Comparison of ENCODE assay signal across 27 mouse cellular contexts in genomic region chr10:95891214-95891960, GRCm38 (mm10). TPM values are rescaled to one million over a fixed set of nuclear protein-coding genes. Genes with fewer than 3 reads are reported as not detected.
"Had no signal": no experiment of that assay in that cellular context is flagged by ENCODE, and none has a peak within 500 bp of the region (broad histone marks: within the 10 kb centered on the region; RNA-seq: fewer than 3 reads in every experiment).

No protein-coding gene starts in this region.

- H3K27ac ChIP-seq: layer of hippocampus, adult 2 months; left cerebral cortex, adult 2 months; liver, embryonic 13.5 days; midbrain, embryonic 12.5 days; neural tube, embryonic 13.5 days; stomach, embryonic 15.5 days had no signal

- H3K4me3 ChIP-seq: layer of hippocampus, adult 2 months; left cerebral cortex, adult 2 months; liver, embryonic 13.5 days; midbrain, embryonic 12.5 days; myocyte; neural tube, embryonic 13.5 days; stomach, embryonic 15.5 days had no signal

- H3K9ac ChIP-seq: liver, embryonic 13.5 days; midbrain, embryonic 12.5 days; neural tube, embryonic 13.5 days; stomach, embryonic 15.5 days had no signal

- H3K36me3 ChIP-seq: liver, embryonic 13.5 days; midbrain, embryonic 12.5 days; neural tube, embryonic 13.5 days; stomach, embryonic 15.5 days had no signal

- H3K9me3 ChIP-seq: liver, embryonic 13.5 days; midbrain, embryonic 12.5 days; neural tube, embryonic 13.5 days; stomach, embryonic 15.5 days had no signal

- H3K27me3 ChIP-seq: midbrain, embryonic 12.5 days; stomach, embryonic 15.5 days had no signal

- H3K4me1 ChIP-seq: stomach, embryonic 15.5 days had no signal

- DNase-seq: kidney, adult 9 months; kidney, postnatal 14 days; layer of hippocampus, postnatal 36 days; liver, embryonic 13.5 days; lung, adult 2 months; lung, postnatal 14 days; lung, postnatal 4 days; retina, postnatal 1 day; right cerebral cortex, postnatal 25 days; spleen, adult 18-20 months; thymus, postnatal 25 days had no signal

RNA-seq across cellular contexts. Expression of gene Gm33543, which starts 48.7 kb away (rescaled TPM):
- total RNA-seq: layer of hippocampus, adult 2 months; layer of hippocampus, postnatal 10 days; layer of hippocampus, postnatal 36 days; left cerebral cortex, adult 2 months; left cerebral cortex, postnatal 10 days; megakaryocyte progenitor cell, adult 5-6 weeks; megakaryocyte-erythroid progenitor cell, adult 5-6 weeks; monocyte, adult 5-6 weeks had no signal
- polyA plus RNA-seq: large intestine, adult 2 months; limb, embryonic 11.5 days; limb, embryonic 14.5 days; liver, embryonic 13.5 days; lung, embryonic 16.5 days; midbrain, embryonic 12.5 days; myocyte; neural tube, embryonic 13.5 days; stomach, embryonic 15.5 days; thymus, postnatal 0 days had no signal
